Mouse (Mus musculus) liver, embryonic 14.5 days (tissue): ENCODE data around the gene Angel1.

Experiments used
- CTCF ChIP-seq: IDR thresholded peaks from 2 replicates; pipeline ENCODE4 v1.5.1; 2016; ENCODE audit warnings: antibody characterized with exemption, low read depth, control low read depth
- EP300 ChIP-seq: IDR thresholded peaks from 2 replicates; pipeline ENCODE4 v1.6.1; 2016; ENCODE audit warnings: antibody characterized with exemption, low read depth

GRCm38 (mm10) chr12:86681626-86682025 lies 44.6 kb downstream of the Angel1 start:
- no peak for TF ChIP-seq CTCF
- no peak for TF ChIP-seq EP300
